Mouse (Mus musculus) lung, postnatal 0 days (tissue): ENCODE measurements around the gene Igf2bp3.
A peak's percentile ranks its signal among the peaks of the same experiment; 100 is the strongest.

Experiments
- CTCF ChIP-seq: IDR thresholded peaks from 2 replicates; pipeline ENCODE4 v1.5.1; 2016; ENCODE audit warnings: antibody characterized with exemption, mild to moderate bottlenecking
- EP300 ChIP-seq: IDR thresholded peaks from 2 replicates; pipeline ENCODE4 v1.6.1; 2016; ENCODE audit warnings: antibody characterized with exemption, mild to moderate bottlenecking, control low read depth

GRCm38 (mm10) chr6:49039470-49040180 is 175.1 kb downstream of the Igf2bp3 start:
- TF ChIP-seq CTCF (peak; percentile 72), EP300 (no peak)
